Mouse (Mus musculus) hindbrain, embryonic 15.5 days (tissue): ENCODE data around the gene Wasf1. TPM values are rescaled to one million over a fixed set of nuclear protein-coding genes. Genes with fewer than 3 reads are reported as not detected.

ENCODE experiments used
- ATAC-seq: fragments of 200-750 bp; cut with Nextera tagmentation; 2 replicates; pipeline ENCODE4 v1.8.0; 2017; ENCODE audit warnings: low read depth, moderate number of reproducible peaks, moderate TSS enrichment; ENCODE audit not compliant: low FRiP score
- H3K27ac ChIP-seq: fragments of 300-500 bp; sonication (generic); replicated peaks from 2 replicates; pipeline ENCODE4 v1.5.1; 2015; ENCODE audit warnings: mild to moderate bottlenecking, inconsistent platforms
- H3K27me3 ChIP-seq: fragments of 300-500 bp; sonication (generic); 2 replicates; pipeline ENCODE4 v1.6.1; 2015; ENCODE audit warnings: control low read depth, inconsistent platforms
- H3K36me3 ChIP-seq: fragments of 300-500 bp; sonication (generic); 2 replicates; pipeline ENCODE4 v1.6.1; 2015; ENCODE audit warnings: control low read depth, inconsistent platforms
- H3K4me1 ChIP-seq: fragments of 300-500 bp; sonication (generic); replicated peaks from 2 replicates; pipeline ENCODE4 v1.6.1; 2015; ENCODE audit warnings: control low read depth, inconsistent platforms
- H3K4me2 ChIP-seq: fragments of 300-500 bp; sonication (generic); 2 replicates; pipeline ENCODE4 v1.6.1; 2015; ENCODE audit warnings: moderate library complexity, mild to moderate bottlenecking, inconsistent platforms
- H3K4me3 ChIP-seq: fragments of 300-500 bp; sonication (generic); 2 replicates; pipeline ENCODE4 v1.5.1; 2015; ENCODE audit warnings: mild to moderate bottlenecking, inconsistent platforms
- H3K9ac ChIP-seq: fragments of 300-500 bp; sonication (generic); 2 replicates; pipeline ENCODE4 v1.6.1; 2015; ENCODE audit warnings: inconsistent platforms
- H3K9me3 ChIP-seq: fragments of 300-500 bp; sonication (generic); 2 replicates; pipeline ENCODE4 v1.6.1; 2016; ENCODE audit warnings: control low read depth, inconsistent platforms
- WGBS: fragments of 180-500 bp; shearing (Covaris S2); methylation state at CpG from one replicate; pipeline ENCODE4 v1.1.7; 2015; 5-methylcytosine and 5-hydroxymethylcytosine counted together
- polyA plus RNA-seq: library from polyadenylated mRNA; unstranded; fragments of >200 nt; fragmentation: Nextera tagmentation; extraction: Ambion mirVana; gene quantifications from 2 replicates; pipeline ENCODE4 v1.2.1, GENCODE M21; 2015

Gene Wasf1
- polyA plus RNA-seq, 1 experiment from 2014 or later: 122 TPM

DNA sequence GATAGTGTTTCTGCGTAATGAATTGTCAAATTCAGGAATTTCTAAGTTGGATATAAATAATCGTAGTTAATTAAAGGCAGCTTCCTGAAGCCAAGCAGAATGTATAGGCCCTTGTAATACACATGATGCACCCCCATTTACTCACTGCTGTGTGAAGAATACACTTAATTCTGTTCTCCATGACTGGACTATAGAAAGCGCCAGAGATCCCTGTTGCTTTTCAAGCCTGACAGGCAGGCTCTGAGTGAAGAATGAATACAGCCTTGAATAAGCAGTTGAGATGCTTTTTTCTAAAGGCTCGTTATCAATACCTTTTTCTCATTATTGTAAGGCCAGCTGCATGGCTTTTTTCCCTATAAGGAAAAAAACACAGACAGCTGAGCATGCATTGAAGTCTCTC lies 59.4 kb downstream of the Wasf1 start:
- H3K9ac ChIP-seq: no peak overlapping the region
- WGBS: 36% methylated on average over 4 of the region's 4 CpGs
- H3K4me1 ChIP-seq: 0 out of 2 replicates have a peak, but pooled peaks cover 3% of the 10 kb centered on the region
- no peak overlapping the region for H3K4me2 ChIP-seq
- H3K4me3 ChIP-seq: no peak overlapping the region
- no peaks in the 10 kb centered on the region for H3K9me3 ChIP-seq
- no peak for ATAC-seq
- H3K36me3 ChIP-seq: peaks cover 14% of the 10 kb centered on the region
- H3K27me3 ChIP-seq: no peaks in the 10 kb centered on the region
- H3K27ac ChIP-seq: 0 out of 2 replicates have a peak overlapping the region, but pooled peaks have one; percentile 11

- WGBS: 67% methylated on average over 3 of the region's 3 CpGs
- no peak overlapping the region for H3K27ac ChIP-seq
- no peak overlapping the region for H3K9ac ChIP-seq
- H3K27me3 ChIP-seq: no peaks in the 10 kb centered on the region
- ATAC-seq: no peak
- H3K4me3 ChIP-seq: no peak overlapping the region
- H3K36me3 ChIP-seq: 0 out of 2 replicates have a peak, but pooled peaks cover 10% of the 10 kb centered on the region
- no peak overlapping the region for H3K4me2 ChIP-seq
- H3K4me1 ChIP-seq: no peaks in the 10 kb centered on the region
- no peaks in the 10 kb centered on the region for H3K9me3 ChIP-seq
Observed at GRCm38 (mm10) chr10:40950176-40950575, 66.9 kb downstream of the Wasf1 start.

- WGBS: 94% methylated on average over 5 of the region's 5 CpGs
- no peaks in the 10 kb centered on the region for H3K9me3 ChIP-seq
- no peak overlapping the region for H3K27ac ChIP-seq
- no peaks in the 10 kb centered on the region for H3K27me3 ChIP-seq
- H3K4me2 ChIP-seq: no peak overlapping the region
- no peak overlapping the region for H3K9ac ChIP-seq
- no peaks in the 10 kb centered on the region for H3K4me1 ChIP-seq
- ATAC-seq: no peak
- H3K36me3 ChIP-seq: 0 out of 2 replicates have a peak, but pooled peaks cover 14% of the 10 kb centered on the region
- H3K4me3 ChIP-seq: no peak overlapping the region
Observed at GRCm38 (mm10) chr10:40956206-40956605, 72.9 kb downstream of the Wasf1 start.

DNA sequence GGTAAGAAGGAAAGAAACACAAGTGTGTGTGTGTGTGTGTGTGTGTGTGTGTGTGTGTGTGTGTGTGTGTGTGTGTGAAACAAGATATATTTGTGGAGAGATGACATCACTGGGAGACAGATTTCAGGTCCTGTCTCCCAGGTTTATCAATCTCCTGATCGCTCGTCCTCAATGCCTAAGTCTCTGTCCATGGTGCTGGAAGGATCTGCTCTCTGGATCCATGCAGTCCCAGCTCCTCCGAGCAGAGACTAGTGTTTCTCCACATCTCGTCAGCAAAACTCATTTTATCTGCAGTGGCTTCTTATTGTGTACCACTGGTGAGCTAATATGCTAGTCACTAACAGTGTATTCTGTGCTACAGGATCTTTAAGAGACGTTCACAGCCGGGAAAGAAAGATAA lies 78.1 kb downstream of the Wasf1 start:
- Histone ChIP-seq H3K9ac (no peak overlapping the region), H3K27ac (no peak overlapping the region), H3K4me3 (no peak overlapping the region), H3K27me3 (no peaks in the 10 kb centered on the region), H3K4me1 (0 out of 2 replicates have a peak, but pooled peaks cover 4% of the 10 kb centered on the region), H3K4me2 (no peak overlapping the region), H3K9me3 (no peaks in the 10 kb centered on the region), H3K36me3 (0 out of 2 replicates have a peak, but pooled peaks cover 3% of the 10 kb centered on the region)
- no peak for ATAC-seq
- WGBS: 53% methylated on average over 6 of the region's 6 CpGs

DNA sequence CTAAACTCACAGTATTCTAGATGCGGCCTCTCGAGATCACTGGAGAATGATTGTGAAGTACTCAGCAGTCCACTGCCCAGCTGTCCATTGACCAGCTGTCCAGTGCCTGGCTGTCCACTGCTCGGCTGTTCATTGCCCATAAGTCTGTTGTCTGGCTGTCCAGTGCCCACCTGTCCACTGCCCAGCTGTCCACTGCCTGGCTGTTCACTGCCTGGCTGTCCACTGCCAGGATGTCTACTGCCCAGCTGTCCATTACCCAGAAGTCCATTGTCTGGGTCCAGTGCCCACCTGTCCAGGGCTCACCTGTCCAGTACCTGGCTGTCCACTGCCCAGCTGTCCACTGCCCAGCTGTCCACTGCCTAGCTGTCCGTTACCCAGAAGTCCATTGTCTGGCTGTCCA lies 78.7 kb downstream of the Wasf1 start:
- Histone ChIP-seq H3K4me3 (no peak overlapping the region), H3K27ac (no peak overlapping the region), H3K36me3 (no peaks in the 10 kb centered on the region), H3K9me3 (no peaks in the 10 kb centered on the region), H3K27me3 (no peaks in the 10 kb centered on the region), H3K9ac (no peak overlapping the region), H3K4me2 (no peak overlapping the region), H3K4me1 (0 out of 2 replicates have a peak, but pooled peaks cover 4% of the 10 kb centered on the region)
- ATAC-seq: no peak
- WGBS: 93% methylated on average over 4 of the region's 4 CpGs

GRCm38 (mm10) chr10:40964546-40964945 lies 81.3 kb downstream of the Wasf1 start:
- H3K9me3 ChIP-seq: no peaks in the 10 kb centered on the region
- no peak overlapping the region for H3K4me3 ChIP-seq
- peaks cover 20% of the 10 kb centered on the region for H3K4me1 ChIP-seq
- WGBS: 19% methylated on average over 4 of the region's 4 CpGs
- H3K27me3 ChIP-seq: no peaks in the 10 kb centered on the region
- H3K4me2 ChIP-seq: no peak overlapping the region
- no peaks in the 10 kb centered on the region for H3K36me3 ChIP-seq
- ATAC-seq: no peak
- H3K27ac ChIP-seq: no peak overlapping the region
- no peak overlapping the region for H3K9ac ChIP-seq

DNA sequence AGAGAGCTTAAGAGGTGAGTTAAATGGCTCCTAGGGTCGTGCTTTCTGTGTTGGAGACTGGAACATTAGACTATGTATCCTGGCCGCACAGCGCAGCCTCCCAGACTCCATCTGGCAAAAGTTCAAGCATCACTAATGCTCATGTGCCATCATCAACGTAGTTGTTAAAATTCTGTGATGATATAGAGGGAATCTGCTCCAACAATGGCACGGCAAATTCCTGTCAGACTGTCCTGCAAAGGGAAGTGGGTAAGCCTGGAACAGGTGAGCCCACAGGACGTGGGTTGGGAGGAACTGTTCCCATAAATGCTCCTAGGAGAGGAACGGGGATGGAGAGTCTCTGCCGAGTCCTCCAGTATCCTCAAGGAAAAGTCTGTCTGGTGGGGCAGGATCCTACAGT lies 85.3 kb downstream of the Wasf1 start:
- H3K4me1 ChIP-seq: peaks cover 31% of the 10 kb centered on the region
- ATAC-seq: no peak
- H3K9ac ChIP-seq: no peak overlapping the region
- H3K9me3 ChIP-seq: no peaks in the 10 kb centered on the region
- H3K27me3 ChIP-seq: no peaks in the 10 kb centered on the region
- WGBS: 57% methylated on average over 8 of the region's 8 CpGs
- H3K4me3 ChIP-seq: no peak overlapping the region
- no peak overlapping the region for H3K4me2 ChIP-seq
- H3K27ac ChIP-seq: no peak overlapping the region
- H3K36me3 ChIP-seq: no peaks in the 10 kb centered on the region

GRCm38 (mm10) chr10:40969372-40970033 lies 86.2 kb downstream of the Wasf1 start:
- Histone ChIP-seq H3K27me3 (no peaks in the 10 kb centered on the region), H3K9me3 (no peaks in the 10 kb centered on the region), H3K4me1 (peaks cover 28% of the 10 kb centered on the region), H3K36me3 (no peaks in the 10 kb centered on the region), H3K27ac (peak overlapping the region; percentile 63), H3K4me2 (peak overlapping the region; percentile 60), H3K9ac (peak overlapping the region; percentile 39), H3K4me3 (peak overlapping the region; percentile 29)
- ATAC-seq: peak; percentile 82
- WGBS: 9% methylated on average over 16 of the region's 16 CpGs

DNA sequence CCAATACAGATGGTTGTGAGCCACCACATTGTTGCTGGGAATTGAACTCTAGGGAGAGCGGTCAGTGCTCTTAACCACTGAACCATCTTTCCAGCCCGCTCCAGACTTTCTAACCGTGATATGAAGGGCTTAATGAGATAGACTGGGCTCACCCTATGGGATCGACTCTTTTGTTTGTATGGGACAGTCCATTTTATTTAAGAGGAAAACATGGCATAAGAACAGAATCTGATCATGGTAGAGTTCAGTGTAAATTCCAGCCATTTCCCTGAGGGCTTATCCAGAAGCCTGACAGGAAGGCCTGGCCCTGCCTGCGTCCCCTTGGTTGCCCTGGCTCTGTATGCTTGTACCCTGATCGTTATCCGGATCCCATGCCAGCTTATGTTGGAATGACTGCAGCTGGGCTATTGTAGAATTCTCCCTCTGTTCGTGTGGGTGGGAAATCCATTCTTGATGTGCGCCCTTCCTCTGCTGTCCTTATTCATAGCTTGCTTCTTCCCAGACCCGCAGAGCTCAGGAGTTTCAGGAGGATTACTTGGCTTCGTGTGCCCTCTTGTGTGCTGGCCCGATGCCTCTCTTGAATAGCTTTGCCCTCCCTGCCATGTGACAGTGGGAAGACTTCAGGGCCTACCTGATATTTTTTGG lies 87.4 kb downstream of the Wasf1 start:
- H3K9ac ChIP-seq: no peak overlapping the region
- H3K4me3 ChIP-seq: no peak overlapping the region
- no peaks in the 10 kb centered on the region for H3K36me3 ChIP-seq
- no peaks in the 10 kb centered on the region for H3K9me3 ChIP-seq
- H3K27me3 ChIP-seq: no peaks in the 10 kb centered on the region
- H3K27ac ChIP-seq: no peak overlapping the region; the same call in 1 of the 2 replicates
- peaks cover 27% of the 10 kb centered on the region for H3K4me1 ChIP-seq
- WGBS: 61% methylated on average over 12 of the region's 12 CpGs
- no peak overlapping the region for H3K4me2 ChIP-seq
- ATAC-seq: peak; percentile 63; the same call in 1 of the 2 replicates

DNA sequence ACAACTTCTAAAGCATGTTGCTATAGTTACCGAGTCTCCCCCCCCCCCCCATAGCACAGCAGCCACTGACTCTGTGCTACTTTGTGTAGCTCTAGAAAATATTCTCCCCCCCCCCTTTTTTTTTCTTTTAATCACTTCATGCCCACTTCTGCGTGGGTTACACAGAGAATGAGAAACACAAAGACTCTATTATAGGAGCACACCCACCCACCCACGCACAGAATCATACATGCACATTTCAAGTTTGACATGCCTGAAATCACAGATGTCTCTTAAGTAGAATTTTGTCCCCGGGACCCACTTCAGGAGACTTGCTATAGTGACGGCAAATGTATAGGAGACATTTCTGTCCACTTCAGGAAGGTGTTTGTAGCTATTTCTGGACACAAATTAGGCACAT lies 88.0 kb downstream of the Wasf1 start:
- no peak overlapping the region for H3K4me2 ChIP-seq
- no peak overlapping the region for H3K4me3 ChIP-seq
- no peaks in the 10 kb centered on the region for H3K27me3 ChIP-seq
- no peak overlapping the region for H3K9ac ChIP-seq
- 66% methylated on average over 5 of the region's 5 CpGs for WGBS
- H3K4me1 ChIP-seq: peaks cover 27% of the 10 kb centered on the region
- H3K36me3 ChIP-seq: no peaks in the 10 kb centered on the region
- H3K27ac ChIP-seq: no peak overlapping the region
- ATAC-seq: no peak
- no peaks in the 10 kb centered on the region for H3K9me3 ChIP-seq

- Histone ChIP-seq H3K27ac (no peak overlapping the region), H3K36me3 (no peaks in the 10 kb centered on the region), H3K9me3 (no peaks in the 10 kb centered on the region), H3K4me3 (no peak overlapping the region), H3K9ac (no peak overlapping the region), H3K4me1 (peaks cover 3% of the 10 kb centered on the region; the same call in 1 of the 2 replicates), H3K27me3 (no peaks in the 10 kb centered on the region), H3K4me2 (no peak overlapping the region)
- no peak for ATAC-seq
Observed at GRCm38 (mm10) chr10:40983761-40984160, 100.5 kb downstream of the Wasf1 start.

- H3K9me3 ChIP-seq: no peaks in the 10 kb centered on the region
- H3K4me2 ChIP-seq: no peak overlapping the region
- ATAC-seq: no peak
- no peak overlapping the region for H3K27ac ChIP-seq
- no peaks in the 10 kb centered on the region for H3K27me3 ChIP-seq
- H3K36me3 ChIP-seq: no peaks in the 10 kb centered on the region
- H3K4me3 ChIP-seq: no peak overlapping the region
- peaks cover 3% of the 10 kb centered on the region; the same call in 1 of the 2 replicates for H3K4me1 ChIP-seq
- H3K9ac ChIP-seq: no peak overlapping the region
- 66% methylated on average over 3 of the region's 3 CpGs for WGBS
Observed at GRCm38 (mm10) chr10:40984600-40984999, 101.3 kb downstream of the Wasf1 start.
